Mouse (Mus musculus) cerebellum, adult 2 months (tissue): ENCODE measurements around the gene Slc16a8. TPM values are rescaled to one million over a fixed set of nuclear protein-coding genes. Genes with fewer than 3 reads are reported as not detected.

ENCODE experiments used
- DNase-seq, 2 experiments: peaks; one replicate each; pipeline ENCODE4 v3.0.0; 2021
- H3K27ac ChIP-seq: fragments of 200-500 bp; 2 replicates; pipeline ENCODE4 v1.5.1; 2012; ENCODE audit warnings: low read length, control low read depth, inconsistent platforms; ENCODE audit not compliant: insufficient read depth
- H3K27me3 ChIP-seq: fragments of 200-500 bp; 2 replicates; pipeline ENCODE4 v1.6.1; 2012; ENCODE audit warnings: inconsistent platforms, mild to moderate bottlenecking, low read length, moderate library complexity; ENCODE audit not compliant: control insufficient read depth, insufficient read depth
- H3K4me1 ChIP-seq: fragments of 200-500 bp; 2 replicates; pipeline ENCODE4 v1.6.1; 2011; ENCODE audit warnings: low read length; ENCODE audit not compliant: control insufficient read depth, insufficient read depth
- H3K4me3 ChIP-seq: fragments of 200-500 bp; replicated peaks from 2 replicates; pipeline ENCODE3; 2011; ENCODE audit warnings: mild to moderate bottlenecking, low read depth, low read length, control low read depth; ENCODE audit not compliant: insufficient read depth
- CTCF ChIP-seq: fragments of 200-500 bp; IDR thresholded peaks from 2 replicates; pipeline ENCODE4 v1.5.1; 2011; ENCODE audit warnings: low read depth, mild to moderate bottlenecking, control low read depth, low read length, moderate library complexity, borderline replicate concordance; ENCODE audit not compliant: insufficient read depth
- POLR2A ChIP-seq: fragments of 200-500 bp; IDR thresholded peaks from 2 replicates; pipeline ENCODE4 v1.6.1; 2011; ENCODE audit warnings: low read length, control low read depth, borderline replicate concordance; ENCODE audit not compliant: insufficient read depth
- WGBS: fragments of 180-500 bp; shearing (Covaris S2); methylation state at CpG from one replicate; pipeline ENCODE4 v1.1.7; 2018; 5-methylcytosine and 5-hydroxymethylcytosine counted together
- polyA plus RNA-seq: library from polyadenylated mRNA; depleted of rRNA; stranded (reverse); fragments of >200 nt; gene quantifications from 2 replicates; pipeline ENCODE4 v1.2.3, GENCODE M21; 2012

Slc16a8 gene
- polyA plus RNA-seq, 1 experiment = 0.47 TPM

DNA sequence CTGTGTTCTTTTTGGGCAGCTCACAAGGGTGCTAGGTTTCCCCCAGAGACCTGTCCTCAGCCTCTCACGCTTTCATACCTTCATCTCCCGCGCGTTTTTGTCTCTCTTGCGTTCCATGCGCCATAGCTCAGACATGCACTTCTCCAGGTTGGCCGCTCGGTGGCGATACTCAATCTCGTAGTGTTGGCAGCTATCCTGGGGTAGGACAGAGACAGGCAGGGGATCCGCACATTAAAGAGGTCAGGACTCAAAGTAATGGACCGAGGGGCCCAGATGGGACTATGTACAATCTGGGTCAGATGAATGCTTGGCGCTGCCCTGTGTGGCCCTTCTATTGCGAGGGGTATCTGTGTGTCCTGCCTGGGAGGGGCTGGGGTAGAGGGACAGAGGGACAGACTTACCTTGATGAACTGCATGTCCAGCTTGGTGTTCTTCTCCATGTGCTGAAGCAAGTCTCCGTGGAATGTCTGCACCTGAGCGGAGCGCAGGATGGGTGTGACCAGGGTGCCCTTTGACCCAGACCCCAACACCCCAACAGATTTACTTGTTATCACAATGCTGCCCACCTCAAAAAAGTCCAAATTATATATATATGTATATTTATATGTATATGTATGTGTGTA, 16.7 kb upstream of the Slc16a8 start:
- Histone ChIP-seq H3K27ac (no peak overlapping the region), H3K4me3 (no peak overlapping the region), H3K27me3 (no peaks in the 10 kb centered on the region), H3K4me1 (no peaks in the 10 kb centered on the region; the same call in none of the 2 replicates)
- DNase-seq = no peak
- peak; percentile 55; the same call in 1 of the 2 replicates for TF ChIP-seq CTCF
- TF ChIP-seq POLR2A = no peak
- WGBS = 16% methylated on average over 17 of the region's 17 CpGs

- Histone ChIP-seq H3K4me3 (peak overlapping the region; percentile 6), H3K27me3 (no peaks in the 10 kb centered on the region), H3K27ac (no peak overlapping the region), H3K4me1 (no peaks in the 10 kb centered on the region; the same call in none of the 2 replicates)
- under 1% methylated on average over 33 of the region's 33 CpGs for WGBS
- TF ChIP-seq POLR2A (no peak), CTCF (no peak)
- peak; percentile 37 to 47 for DNase-seq
These were observed 16.0 kb upstream of the Slc16a8 start for GRCm38 (mm10) chr15:79270317-79271123.

GRCm38 (mm10) chr15:79268521-79268920, 14.0 kb upstream of the Slc16a8 start:
- Histone ChIP-seq H3K27me3 (no peaks in the 10 kb centered on the region), H3K4me3 (no peak overlapping the region), H3K27ac (no peak overlapping the region), H3K4me1 (no peaks in the 10 kb centered on the region; the same call in none of the 2 replicates)
- no peak for DNase-seq
- TF ChIP-seq CTCF (no peak), POLR2A (no peak)
- WGBS = 31% methylated on average over 1 of the region's 1 CpGs

- DNase-seq = no peak
- Histone ChIP-seq H3K27ac (no peak overlapping the region), H3K27me3 (peaks cover 7% of the 10 kb centered on the region; the same call in 1 of the 2 replicates), H3K4me3 (no peak overlapping the region), H3K4me1 (no peaks in the 10 kb centered on the region; the same call in none of the 2 replicates)
- WGBS = 72% methylated on average over 4 of the region's 4 CpGs
- no peak for TF ChIP-seq CTCF
- TF ChIP-seq POLR2A = no peak
These were observed 10.8 kb upstream of the Slc16a8 start for GRCm38 (mm10) chr15:79265384-79265783.

DNA sequence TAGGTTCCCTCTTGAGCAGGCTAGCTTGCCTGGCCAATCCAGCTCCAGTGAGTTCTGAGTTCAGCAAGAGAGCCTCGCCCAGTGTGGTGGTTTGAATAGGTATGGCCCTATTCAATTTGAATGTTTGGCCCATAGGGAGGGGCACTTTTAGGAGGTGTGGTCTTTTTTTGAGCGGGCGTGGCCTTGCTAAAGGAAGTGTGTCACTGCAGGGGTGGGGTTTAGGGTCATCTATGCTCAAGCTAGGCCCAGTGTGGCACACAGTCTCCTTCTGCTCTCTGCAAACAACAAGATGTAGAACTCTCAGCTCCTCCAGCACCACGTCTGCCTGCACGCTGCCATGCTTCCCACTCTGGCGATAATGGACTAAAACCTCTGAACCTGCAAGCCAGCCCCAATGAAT, 9.2 kb upstream of the Slc16a8 start:
- DNase-seq = no peak
- H3K27ac ChIP-seq = no peak overlapping the region
- H3K27me3 ChIP-seq = peaks cover 7% of the 10 kb centered on the region; the same call in 1 of the 2 replicates
- no peak overlapping the region for H3K4me3 ChIP-seq
- WGBS = 94% methylated on average over 6 of the region's 6 CpGs
- no peak for TF ChIP-seq CTCF
- TF ChIP-seq POLR2A = no peak
- H3K4me1 ChIP-seq = no peaks in the 10 kb centered on the region

DNA sequence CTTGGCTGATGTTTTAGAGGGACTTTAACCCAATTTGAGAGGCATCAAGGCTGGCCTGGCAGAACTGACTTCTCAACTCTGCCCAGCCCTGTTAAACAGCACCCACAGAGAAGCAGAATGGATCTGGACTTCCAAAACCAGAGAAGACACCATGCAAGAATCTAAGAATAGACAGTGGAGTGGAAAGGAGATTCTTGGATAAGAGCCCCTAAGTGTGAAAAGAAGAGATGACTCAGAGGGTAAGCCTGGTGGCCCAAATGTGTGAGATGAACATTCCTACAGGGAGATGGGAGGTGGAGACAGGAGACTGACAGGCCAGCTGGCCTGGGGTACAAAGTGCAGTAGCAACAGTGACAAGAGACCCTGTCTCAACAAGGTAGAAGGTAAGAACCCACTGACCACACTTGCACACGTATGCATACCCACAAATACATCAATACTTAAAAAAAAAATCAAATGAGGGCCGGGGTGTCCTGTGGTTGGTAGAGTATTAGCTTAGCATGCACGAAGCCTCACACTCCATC, 8.3 kb upstream of the Slc16a8 start:
- Histone ChIP-seq H3K27ac (no peak overlapping the region), H3K4me3 (no peak overlapping the region), H3K27me3 (peaks cover 7% of the 10 kb centered on the region; the same call in 1 of the 2 replicates), H3K4me1 (no peaks in the 10 kb centered on the region)
- 96% methylated on average over 3 of the region's 3 CpGs for WGBS
- DNase-seq = no peak
- TF ChIP-seq CTCF (no peak), POLR2A (no peak)

GRCm38 (mm10) chr15:79262375-79262774, 7.8 kb upstream of the Slc16a8 start:
- Histone ChIP-seq H3K4me1 (no peaks in the 10 kb centered on the region), H3K27me3 (peaks cover 7% of the 10 kb centered on the region; the same call in 1 of the 2 replicates), H3K4me3 (no peak overlapping the region), H3K27ac (no peak overlapping the region)
- no peak for DNase-seq
- WGBS = 19% methylated on average over 13 of the region's 13 CpGs
- TF ChIP-seq CTCF (0 out of 2 replicates have a peak, but pooled peaks have one; percentile 2), POLR2A (no peak)

DNA sequence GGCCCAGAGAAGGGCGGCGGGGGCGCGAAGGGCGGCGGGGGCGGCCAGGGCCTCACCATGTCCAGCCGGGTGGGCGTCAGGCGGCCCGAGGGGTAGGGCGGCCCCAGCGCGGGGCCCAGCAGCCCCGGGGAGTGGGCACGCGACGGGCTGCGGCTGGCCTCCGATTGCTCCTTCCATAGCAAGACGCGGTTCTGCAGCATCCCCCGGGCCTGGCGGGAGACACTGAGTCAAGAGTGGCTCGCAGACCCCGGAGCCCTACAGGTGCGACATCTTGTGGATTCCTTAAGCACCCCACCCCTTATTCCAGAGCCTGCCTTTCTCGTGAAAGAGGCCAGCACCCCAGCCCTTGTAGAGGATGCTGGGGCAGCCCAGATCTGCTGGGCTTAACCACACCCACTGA, 7.2 kb upstream of the Slc16a8 start:
- no peak for DNase-seq
- Histone ChIP-seq H3K27ac (no peak overlapping the region), H3K27me3 (peaks cover 7% of the 10 kb centered on the region; the same call in 1 of the 2 replicates), H3K4me3 (no peak overlapping the region), H3K4me1 (no peaks in the 10 kb centered on the region)
- 2% methylated on average over 28 of the region's 28 CpGs for WGBS
- TF ChIP-seq CTCF (no peak), POLR2A (no peak)
